Mouse (Mus musculus) layer of hippocampus, postnatal 10 days (tissue): ENCODE data around the gene Vezf1. TPM values are rescaled to one million over a fixed set of nuclear protein-coding genes. Genes with fewer than 3 reads are reported as not detected.
A peak's percentile ranks its signal among the peaks of the same experiment; 100 is the strongest.

Experiments used
- DNase-seq, 2 experiments: peaks; one replicate each; pipeline ENCODE4 v3.0.0; 2021; ENCODE audit warnings: low spot score in 2 of 2
- total RNA-seq, 2 experiments: library from RNA; stranded (reverse); gene quantifications; 2 replicates each; pipeline ENCODE4 v1.2.3; 2021

The Vezf1 gene
- total RNA-seq, 2 experiments from 2014 or later = 26.0 to 28.5 TPM

- no peak for DNase-seq
Observed at GRCm38 (mm10) chr11:88123021-88123420, 54.9 kb downstream of the Vezf1 start.

- no peak for DNase-seq
Observed at GRCm38 (mm10) chr11:88123731-88124130, 55.7 kb downstream of the Vezf1 start.

GRCm38 (mm10) chr11:88125483-88125882 is 57.4 kb downstream of the Vezf1 start:
- no peak for DNase-seq

- DNase-seq = peak in 1 of 2 experiments; percentile 56
Observed at GRCm38 (mm10) chr11:88126306-88126793, 58.3 kb downstream of the Vezf1 start.

- DNase-seq = no peak
Observed at GRCm38 (mm10) chr11:88128461-88128860, 60.4 kb downstream of the Vezf1 start.

GRCm38 (mm10) chr11:88129281-88129680 is 61.2 kb downstream of the Vezf1 start:
- DNase-seq = no peak

GRCm38 (mm10) chr11:88129935-88130334 is 61.9 kb downstream of the Vezf1 start:
- DNase-seq = no peak

GRCm38 (mm10) chr11:88131847-88132246 is 63.8 kb downstream of the Vezf1 start:
- peak in 1 of 2 experiments; percentile 55 for DNase-seq

Other genes starting within 250 kb of the Vezf1 start
- gene Lpo, start 240.0 kb upstream of the Vezf1 start, total RNA-seq = under 1 TPM; 0.62 to 0.87 TPM
- gene Mks1, start 215.1 kb upstream of the Vezf1 start, total RNA-seq = 1 to 10 TPM; 7.0 to 7.2 TPM
- under 1 TPM; 0.25 to 0.96 TPM for gene Epx, start 192.7 kb upstream of the Vezf1 start, total RNA-seq
- gene Olfr462, start 176.0 kb upstream of the Vezf1 start, total RNA-seq = not detected
- not detected for gene Olfr463, start 170.9 kb upstream of the Vezf1 start, total RNA-seq
- gene Olfr464, start 147.3 kb upstream of the Vezf1 start, total RNA-seq = not detected
- 100 to 1,000 TPM; 368 to 386 TPM for gene Dynll2, start 80.7 kb upstream of the Vezf1 start, total RNA-seq
- gene Srsf1, start 20.9 kb upstream of the Vezf1 start, total RNA-seq = 100 to 1,000 TPM; 218 to 245 TPM
- 10 to 100 TPM; 42.0 to 45.7 TPM for gene Cuedc1, start 29.8 kb downstream of the Vezf1 start, total RNA-seq
- 10 to 100 TPM; 62.3 to 64.5 TPM for gene Mrps23, start 136.1 kb downstream of the Vezf1 start, total RNA-seq
- not detected for gene Ccdc182, start 225.8 kb downstream of the Vezf1 start, total RNA-seq